Comparison of ENCODE assay signal across 9 mouse cellular contexts in genomic region chr9:107307099-107307872, GRCm38 (mm10). TPM values are rescaled to one million over a fixed set of nuclear protein-coding genes. Genes with fewer than 3 reads are reported as not detected.
A peak's percentile ranks its signal among the peaks of the same experiment; 100 is the strongest.
DNase-seq lines count a peak whose midpoint lies in the region; ATAC-seq and TF ChIP-seq lines count a peak whose summit lies in the region.
"Had no signal": no experiment of that assay in that cellular context is flagged by ENCODE, and none has a peak within 500 bp of the region (broad histone marks: within the 10 kb centered on the region; RNA-seq: fewer than 3 reads in every experiment).

No protein-coding gene starts in this region.

- H3K9ac ChIP-seq in intestine, embryonic 15.5 days, result no peak overlapping the region
- H3K9ac ChIP-seq in liver, embryonic 14.5 days (replicated peaks), result peak overlapping the region; percentile 21
- no peak overlapping the region for H3K9ac ChIP-seq in forebrain, embryonic 13.5 days
- H3K9ac ChIP-seq: limb, embryonic 13.5 days had no signal

- peaks cover 56% of the 10 kb centered on the region for H3K4me1 ChIP-seq in heart, embryonic 10.5 days
- peaks cover 45% of the 10 kb centered on the region for H3K4me1 ChIP-seq in bone marrow macrophage, adult 2 months (ENCODE audit: control insufficient read depth, insufficient read depth, low read length)
- H3K4me1 ChIP-seq in intestine, embryonic 15.5 days (replicated peaks), result peaks cover 32% of the 10 kb centered on the region
- H3K4me1 ChIP-seq in liver, embryonic 14.5 days (replicated peaks; ENCODE audit: control insufficient read depth in 2 of 2, insufficient read depth in 2 of 2, low read length in 1 of 2), result peaks cover 27 to 61% of the 10 kb centered on the region in 2 experiments
- H3K4me1 ChIP-seq in forebrain, embryonic 13.5 days, result no peaks in the 10 kb centered on the region

- TF ChIP-seq CTCF in bone marrow macrophage, adult 2 months (IDR thresholded peaks at IDR 0.05; ENCODE audit: low read depth, low read length), result peak; percentile 31; the same call in 1 of the 2 replicates
- no peak for TF ChIP-seq CTCF in liver, embryonic 14.5 days (IDR thresholded peaks at IDR 0.05; ENCODE audit: low read depth)

- no peak for TF ChIP-seq POLR2A in bone marrow macrophage, adult 2 months (IDR thresholded peaks at IDR 0.05; ENCODE audit: borderline replicate concordance, low read depth, low read length)

- peak; percentile 33; the same call in 1 of the 2 replicates for TF ChIP-seq EP300 in liver, embryonic 14.5 days (IDR thresholded peaks at IDR 0.05; ENCODE audit: low read depth)

- no peaks in the 10 kb centered on the region for H3K36me3 ChIP-seq in heart, embryonic 10.5 days
- no peaks in the 10 kb centered on the region for H3K36me3 ChIP-seq in intestine, embryonic 15.5 days
- H3K36me3 ChIP-seq in liver, embryonic 14.5 days (replicated peaks; ENCODE audit: control insufficient read depth, insufficient read depth, low read depth), result peaks cover under 1% of the 10 kb centered on the region
- 0 out of 2 replicates have a peak, but pooled peaks cover under 1% of the 10 kb centered on the region for H3K36me3 ChIP-seq in forebrain, embryonic 13.5 days (ENCODE audit: poor library complexity, severe bottlenecking)

- no peaks in the 10 kb centered on the region for H3K27me3 ChIP-seq in heart, embryonic 10.5 days (ENCODE audit: insufficient read depth, poor library complexity, severe bottlenecking)
- H3K27me3 ChIP-seq in intestine, embryonic 15.5 days (replicated peaks), result no peaks in the 10 kb centered on the region
- H3K27me3 ChIP-seq in liver, embryonic 14.5 days (ENCODE audit: control insufficient read depth, insufficient read depth, low read length), result no peaks in the 10 kb centered on the region
- H3K27me3 ChIP-seq in forebrain, embryonic 13.5 days, result no peaks in the 10 kb centered on the region
- H3K27me3 ChIP-seq: limb, embryonic 13.5 days had no signal

- H3K27ac ChIP-seq in heart, embryonic 10.5 days, result peak overlapping the region; percentile 63
- H3K27ac ChIP-seq in bone marrow macrophage, adult 2 months (ENCODE audit: insufficient read depth, low read depth, low read length), result no peak overlapping the region
- H3K27ac ChIP-seq in intestine, embryonic 15.5 days, result peak overlapping the region; percentile 73
- peak overlapping the region; percentile 46 for H3K27ac ChIP-seq in liver, embryonic 14.5 days
- H3K27ac ChIP-seq in forebrain, embryonic 13.5 days, result no peak overlapping the region
- H3K27ac ChIP-seq: limb, embryonic 13.5 days had no signal

- WGBS in heart, embryonic 10.5 days, result 59% methylated on average over 11 of the region's 11 CpGs
- 69% methylated on average over 11 of the region's 11 CpGs for WGBS in intestine, embryonic 15.5 days
- WGBS in liver, embryonic 14.5 days (ENCODE audit: insufficient replicate concordance), result 31% methylated on average over 11 of the region's 11 CpGs
- WGBS in forebrain, embryonic 13.5 days, result 95% methylated on average over 11 of the region's 11 CpGs

- H3K9me3 ChIP-seq in heart, embryonic 10.5 days, result no peaks in the 10 kb centered on the region
- H3K9me3 ChIP-seq in intestine, embryonic 15.5 days, result no peaks in the 10 kb centered on the region
- no peaks in the 10 kb centered on the region for H3K9me3 ChIP-seq in liver, embryonic 14.5 days (ENCODE audit: control insufficient read depth, low read length)
- no peaks in the 10 kb centered on the region for H3K9me3 ChIP-seq in forebrain, embryonic 13.5 days (replicated peaks)
- H3K9me3 ChIP-seq: limb, embryonic 13.5 days had no signal

- H3K4me3 ChIP-seq in heart, embryonic 10.5 days, result no peak overlapping the region
- no peak overlapping the region for H3K4me3 ChIP-seq in bone marrow macrophage, adult 2 months (ENCODE audit: insufficient read depth, low read length)
- no peak overlapping the region for H3K4me3 ChIP-seq in intestine, embryonic 15.5 days (replicated peaks)
- H3K4me3 ChIP-seq in liver, embryonic 14.5 days (ENCODE audit: insufficient read depth in 1 of 2, low read depth in 2 of 2, low read length in 2 of 2), result no peak overlapping the region
- no peak overlapping the region for H3K4me3 ChIP-seq in forebrain, embryonic 13.5 days
- H3K4me3 ChIP-seq: limb, embryonic 13.5 days had no signal

- DNase-seq in heart, embryonic 10.5 days (ENCODE audit: low spot score), result no peak
- DNase-seq in heart, postnatal 4 days, result no peak
- DNase-seq in liver, embryonic 14.5 days (ENCODE audit: low read depth in 3 of 3, low spot score in 3 of 3), result peak in 2 of 3 experiments; percentile 46 to 73
- no peak for DNase-seq in layer of hippocampus, postnatal 25 days (ENCODE audit: extremely low spot score in 1 of 2, low spot score in 1 of 2)
- no peak for DNase-seq in lung, postnatal 14 days

- peak; percentile 44 for ATAC-seq in intestine, embryonic 15.5 days
- ATAC-seq in liver, embryonic 14.5 days (ENCODE audit: insufficient read depth), result peak; percentile 87
- ATAC-seq in forebrain, embryonic 13.5 days, result no peak

- peak overlapping the region; percentile 35 for H3K4me2 ChIP-seq in intestine, embryonic 15.5 days (replicated peaks)
- peak overlapping the region; percentile 40 for H3K4me2 ChIP-seq in liver, embryonic 14.5 days (ENCODE audit: low read depth)
- H3K4me2 ChIP-seq in forebrain, embryonic 13.5 days, result no peak overlapping the region
- H3K4me2 ChIP-seq: limb, embryonic 13.5 days had no signal

RNA-seq across cellular contexts. Expression of gene Cish, which starts 11.5 kb away (rescaled TPM):
- polyA plus RNA-seq in heart, embryonic 10.5 days (2016; fragmentation: Nextera tagmentation; extraction: Ambion mirVana), result 9.4 and 13.2 TPM in 2 replicates
- total RNA-seq in heart, postnatal 4 days (2021), result 100 to 1,000 TPM; 146 to 176 TPM
- 0.80 and 0.83 TPM in 2 replicates for polyA plus RNA-seq in bone marrow macrophage, adult 2 months (2012; ENCODE audit: insufficient read depth, insufficient read length, missing spikeins)
- 16.2 and 16.8 TPM in 2 replicates for polyA plus RNA-seq in intestine, embryonic 15.5 days (2015; fragmentation: Nextera tagmentation; extraction: Ambion mirVana)
- 2.8 and 3.3 TPM in 2 replicates for polyA plus RNA-seq in liver, embryonic 14.5 days (2012; rRNA removed)
- 4.9 and 6.0 TPM in 2 replicates for polyA plus RNA-seq in liver, embryonic 14.5 days (2014; fragmentation: Nextera tagmentation; extraction: Ambion mirVana)
- 6.2 and 7.3 TPM in 2 replicates for polyA plus RNA-seq in forebrain, embryonic 13.5 days (2015; fragmentation: Nextera tagmentation; extraction: Ambion mirVana)
- total RNA-seq in layer of hippocampus, postnatal 25 days (2021), result 1 to 10 TPM; 2.6 to 2.8 TPM

RNA-seq across cellular contexts. Expression of gene Mapkapk3, which starts 17.6 kb away (rescaled TPM):
- polyA plus RNA-seq in heart, embryonic 10.5 days (2016; fragmentation: Nextera tagmentation; extraction: Ambion mirVana), result 7.1 and 10.1 TPM in 2 replicates
- 10 to 100 TPM; 18.3 to 18.9 TPM for total RNA-seq in heart, postnatal 4 days (2021)
- polyA plus RNA-seq in bone marrow macrophage, adult 2 months (2012; ENCODE audit: insufficient read depth, insufficient read length, missing spikeins), result 51.9 and 53.6 TPM in 2 replicates
- 34.8 and 35.4 TPM in 2 replicates for polyA plus RNA-seq in intestine, embryonic 15.5 days (2015; fragmentation: Nextera tagmentation; extraction: Ambion mirVana)
- 5.1 and 6.2 TPM in 2 replicates for polyA plus RNA-seq in liver, embryonic 14.5 days (2012; rRNA removed)
- polyA plus RNA-seq in liver, embryonic 14.5 days (2014; fragmentation: Nextera tagmentation; extraction: Ambion mirVana), result 7.3 and 8.0 TPM in 2 replicates
- polyA plus RNA-seq in forebrain, embryonic 13.5 days (2015; fragmentation: Nextera tagmentation; extraction: Ambion mirVana), result 2.0 and 2.4 TPM in 2 replicates
- 1 to 10 TPM; 2.1 to 3.1 TPM for total RNA-seq in layer of hippocampus, postnatal 25 days (2021)

RNA-seq across cellular contexts. Expression of gene Hemk1, which starts 30.9 kb away (rescaled TPM):
- polyA plus RNA-seq in heart, embryonic 10.5 days (2016; fragmentation: Nextera tagmentation; extraction: Ambion mirVana), result 13.4 and 14.6 TPM in 2 replicates
- 10 to 100 TPM; 13.0 to 15.0 TPM for total RNA-seq in heart, postnatal 4 days (2021)
- 14.1 and 15.3 TPM in 2 replicates for polyA plus RNA-seq in bone marrow macrophage, adult 2 months (2012; ENCODE audit: insufficient read depth, insufficient read length, missing spikeins)
- 9.0 and 11.1 TPM in 2 replicates for polyA plus RNA-seq in intestine, embryonic 15.5 days (2015; fragmentation: Nextera tagmentation; extraction: Ambion mirVana)
- polyA plus RNA-seq in liver, embryonic 14.5 days (2012; rRNA removed), result 3.1 and 3.3 TPM in 2 replicates
- 2.2 and 3.5 TPM in 2 replicates for polyA plus RNA-seq in liver, embryonic 14.5 days (2014; fragmentation: Nextera tagmentation; extraction: Ambion mirVana)
- 13.3 and 13.9 TPM in 2 replicates for polyA plus RNA-seq in forebrain, embryonic 13.5 days (2015; fragmentation: Nextera tagmentation; extraction: Ambion mirVana)
- 10 to 100 TPM; 16.5 to 18.2 TPM for total RNA-seq in layer of hippocampus, postnatal 25 days (2021)

RNA-seq across cellular contexts. Expression of gene 6430571L13Rik, which starts 33.1 kb away (rescaled TPM):
- polyA plus RNA-seq in heart, embryonic 10.5 days (2016; fragmentation: Nextera tagmentation; extraction: Ambion mirVana), result 0.74 and 1.2 TPM in 2 replicates
- total RNA-seq in heart, postnatal 4 days (2021), result 1 to 10 TPM; 4.6 to 5.8 TPM
- polyA plus RNA-seq in bone marrow macrophage, adult 2 months (2012; ENCODE audit: insufficient read depth, insufficient read length, missing spikeins), result not detected in 2 replicates
- polyA plus RNA-seq in intestine, embryonic 15.5 days (2015; fragmentation: Nextera tagmentation; extraction: Ambion mirVana), result 0.28 and 0.40 TPM in 2 replicates
- polyA plus RNA-seq in liver, embryonic 14.5 days (2012; rRNA removed), result 0.05 and 0.07 TPM in 2 replicates
- 0.20 TPM in 1 of 2 replicates, not detected in the other for polyA plus RNA-seq in liver, embryonic 14.5 days (2014; fragmentation: Nextera tagmentation; extraction: Ambion mirVana)
- 3.1 and 3.2 TPM in 2 replicates for polyA plus RNA-seq in forebrain, embryonic 13.5 days (2015; fragmentation: Nextera tagmentation; extraction: Ambion mirVana)
- 1 to 10 TPM; 2.1 to 2.3 TPM for total RNA-seq in layer of hippocampus, postnatal 25 days (2021)

Comparison
In these comparisons a context has a peak if more than half of its experiments do, and no peak if none do; other contexts are left out.
1. DNase-seq: peak in liver, embryonic 14.5 days (2 of 3); none in heart, embryonic 10.5 days (single experiment), heart, postnatal 4 days (single experiment), layer of hippocampus, postnatal 25 days (0 of 2) and lung, postnatal 14 days (single experiment).
2. H3K27ac ChIP-seq: peak in heart, embryonic 10.5 days (single experiment), intestine, embryonic 15.5 days (single experiment) and liver, embryonic 14.5 days (single experiment); none in bone marrow macrophage, adult 2 months (single experiment) and forebrain, embryonic 13.5 days (single experiment).